Mouse (Mus musculus) right cerebral cortex, postnatal 25 days (tissue): ENCODE results near the gene Cort.

Experiments
- DNase-seq: peaks from one replicate; pipeline ENCODE4 v3.0.0; 2022

Gene Cort

DNA sequence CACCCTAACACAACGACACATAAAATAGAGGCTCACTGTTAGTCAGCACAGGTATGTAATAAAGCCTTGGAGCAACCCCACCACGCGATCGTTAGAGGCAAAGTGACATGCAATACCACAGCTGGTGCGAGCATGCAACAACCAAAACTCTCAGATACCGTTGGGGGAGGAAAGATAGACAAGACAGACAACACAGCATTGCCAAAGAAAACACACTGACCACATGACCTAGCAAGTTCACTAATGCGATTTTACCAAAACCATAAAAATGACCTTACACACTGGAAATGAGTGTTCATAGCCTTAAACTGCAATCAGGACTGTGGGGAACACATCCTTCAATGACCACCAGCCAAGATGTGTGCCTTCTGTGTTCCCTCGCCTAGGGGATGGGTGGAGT, 35.2 kb downstream of the Cort start:
- DNase-seq, result no peak

DNA sequence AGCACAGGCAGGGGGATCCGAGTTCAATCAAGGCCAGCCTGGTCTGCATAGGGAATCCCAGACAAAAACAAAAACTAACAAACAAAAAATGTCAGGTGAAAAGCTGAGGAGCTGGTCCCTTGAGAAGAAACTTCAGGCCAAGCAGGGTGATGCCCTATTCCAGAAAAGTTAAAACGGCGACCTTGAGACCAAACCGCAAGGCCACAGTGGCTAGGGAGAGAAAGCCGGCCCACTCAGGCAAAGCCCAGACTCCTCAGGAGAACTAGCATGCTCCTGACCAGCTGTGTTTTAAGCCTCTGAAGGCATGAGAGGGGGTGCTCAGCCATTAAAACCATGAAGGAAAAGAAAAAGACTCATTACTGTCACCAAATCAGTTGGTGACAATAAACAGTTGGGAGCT, 41.2 kb downstream of the Cort start:
- no peak for DNase-seq

DNA sequence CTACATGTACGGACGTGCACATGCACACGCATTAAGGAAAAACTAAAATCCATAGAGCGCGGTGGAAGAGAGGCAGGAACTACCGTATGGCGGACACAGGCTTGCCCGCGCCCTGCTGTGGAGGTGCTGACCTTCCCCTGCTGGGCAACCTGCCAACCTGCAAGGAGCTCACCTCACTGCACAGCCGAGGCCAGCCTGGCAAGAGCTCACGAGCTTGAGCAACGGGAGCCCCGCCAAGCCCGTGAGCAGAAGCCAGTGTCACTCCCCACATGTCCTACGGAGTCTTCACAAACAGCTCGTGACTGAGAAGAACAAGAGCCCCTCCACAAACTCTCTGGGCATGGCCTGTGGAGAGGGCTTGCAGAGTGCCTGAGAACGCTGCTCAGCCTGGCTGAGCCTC, 45.0 kb downstream of the Cort start:
- no peak for DNase-seq

DNA sequence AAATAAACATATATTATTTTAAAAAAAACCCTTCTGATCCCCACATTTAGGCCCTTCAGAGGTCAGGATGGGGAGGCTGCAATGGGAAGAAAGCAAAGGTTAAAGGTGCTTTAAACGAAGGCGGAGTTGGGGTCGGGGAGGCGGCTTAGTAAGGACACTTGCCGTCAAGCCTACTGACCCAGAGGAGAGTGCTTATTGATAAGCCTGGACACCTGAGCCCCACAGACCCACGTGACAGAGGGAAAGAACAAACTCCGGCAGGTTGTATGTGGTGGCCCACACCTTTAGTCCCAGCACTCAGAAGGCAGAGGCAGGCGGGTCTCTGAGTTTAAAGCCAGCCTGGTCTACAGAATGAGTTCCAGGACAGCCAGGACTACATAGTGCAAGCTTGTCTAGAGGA, 46.5 kb downstream of the Cort start:
- DNase-seq, result no peak

DNA sequence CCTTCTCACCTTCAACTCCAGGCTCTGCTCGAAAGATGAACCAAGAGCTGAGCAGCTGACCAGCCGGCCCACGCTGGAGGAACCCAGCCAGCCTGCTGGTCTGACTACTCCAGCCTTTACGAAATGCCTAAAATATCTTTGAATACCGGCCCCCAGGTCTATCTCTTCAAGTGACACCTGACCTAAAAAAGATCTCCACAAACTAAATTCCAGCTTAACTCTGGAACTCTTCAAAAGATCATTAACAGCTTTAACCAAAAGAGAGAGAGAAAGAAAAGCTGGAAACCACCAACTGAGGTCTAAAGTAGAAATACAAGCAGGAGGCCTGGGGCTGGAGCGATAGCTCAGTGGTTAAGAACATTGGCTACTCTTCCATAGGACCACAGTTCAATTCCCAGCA, 46.9 kb downstream of the Cort start:
- DNase-seq, result no peak

DNA sequence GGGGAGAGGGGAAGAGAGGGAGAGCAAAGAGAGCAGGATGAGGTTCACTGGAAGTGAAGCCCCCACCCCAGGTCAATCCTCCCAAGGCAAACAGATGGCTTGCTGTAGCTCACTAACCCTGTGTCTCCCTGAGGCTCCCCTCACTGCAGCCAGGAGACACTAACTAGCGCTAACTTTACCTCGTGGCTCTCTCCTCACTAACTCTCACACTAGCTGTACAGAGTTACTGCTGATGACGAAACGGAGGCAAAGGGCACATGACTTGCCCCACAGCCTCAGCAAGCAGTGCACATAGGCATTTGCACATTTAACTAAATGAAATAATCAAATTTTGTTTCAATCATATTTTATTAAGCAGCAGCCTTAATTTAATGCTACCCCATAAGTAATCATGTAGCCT, 48.3 kb downstream of the Cort start:
- no peak for DNase-seq

DNA sequence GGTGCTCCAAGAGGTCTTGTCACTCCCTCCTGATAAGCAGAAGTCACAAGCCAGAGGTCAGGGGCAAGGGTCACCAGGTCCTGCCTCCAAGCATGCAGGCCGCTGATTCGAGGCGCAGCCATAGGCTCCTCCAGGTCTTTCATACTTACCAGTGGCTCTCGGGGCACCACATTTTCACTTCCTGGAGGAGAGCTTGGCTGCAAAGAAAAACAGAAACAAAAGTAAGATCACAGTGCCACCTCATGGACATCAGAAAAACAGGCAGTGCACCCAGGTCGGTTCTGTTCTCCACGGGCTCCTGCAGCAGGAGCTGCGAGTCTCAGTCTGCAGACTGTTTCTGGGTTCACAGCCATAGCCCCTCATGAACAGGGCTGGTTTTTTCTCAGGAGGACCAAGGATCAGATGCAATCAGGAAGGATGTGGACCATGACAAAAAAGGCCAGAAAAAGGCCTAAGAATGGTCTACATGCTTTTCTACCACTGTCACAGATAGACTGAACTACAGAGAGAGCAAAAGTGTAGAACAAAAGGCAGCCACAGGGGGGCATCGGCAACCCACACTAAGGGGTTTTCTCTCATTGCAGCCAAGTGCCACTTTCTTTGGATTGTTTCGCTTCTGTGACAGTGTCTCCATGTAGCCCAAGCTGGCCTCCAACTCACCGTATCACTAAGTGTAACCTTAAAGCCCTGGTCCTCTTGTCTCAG, 50.5 kb downstream of the Cort start:
- DNase-seq, result peak; percentile 62

DNA sequence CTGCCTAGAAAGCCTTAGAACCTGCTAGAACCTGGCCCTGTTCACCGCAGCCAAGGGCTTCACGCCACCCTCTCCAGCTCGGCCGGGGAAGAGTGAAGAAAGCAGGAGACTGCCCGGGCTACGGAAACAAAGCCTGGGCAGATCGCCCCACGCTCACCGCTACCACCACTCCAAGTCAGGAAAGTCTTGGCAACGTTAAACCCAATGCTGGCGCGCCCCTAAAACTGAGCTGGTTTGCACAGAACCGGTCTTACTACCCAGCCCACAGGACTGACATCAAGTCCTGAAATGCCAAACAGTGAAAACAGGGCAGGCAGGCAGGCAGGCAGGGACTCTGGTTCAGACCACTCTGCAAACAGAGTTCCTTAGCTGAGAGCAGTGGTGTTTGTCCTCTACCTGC, 51.5 kb downstream of the Cort start:
- DNase-seq, result no peak
